Mouse (Mus musculus) hindbrain, embryonic 16.5 days (tissue): ENCODE results near the gene Gm27021. TPM values are rescaled to one million over a fixed set of nuclear protein-coding genes. Genes with fewer than 3 reads are reported as not detected.
A peak's percentile ranks its signal among the peaks of the same experiment; 100 is the strongest.

Experiments used
- ATAC-seq: fragments of 200-750 bp; cut with Nextera tagmentation; 2 replicates; pipeline ENCODE4 v1.8.0; 2017; ENCODE audit warnings: moderate TSS enrichment, moderate library complexity
- H3K27ac ChIP-seq: fragments of 300-500 bp; sonication (generic); 2 replicates; pipeline ENCODE4 v1.5.1; 2014; ENCODE audit warnings: low read depth, mild to moderate bottlenecking, control low read depth, low read length, moderate library complexity
- H3K27me3 ChIP-seq: fragments of 300-500 bp; sonication (generic); replicated peaks from 2 replicates; pipeline ENCODE4 v1.6.1; 2014; ENCODE audit warnings: low read length; ENCODE audit not compliant: control insufficient read depth, insufficient read depth
- H3K36me3 ChIP-seq: fragments of 300-500 bp; sonication (generic); 2 replicates; pipeline ENCODE4 v1.6.1; 2014; ENCODE audit warnings: mild to moderate bottlenecking, low read length, moderate library complexity, mixed read lengths; ENCODE audit not compliant: control insufficient read depth, insufficient read depth
- H3K4me1 ChIP-seq: fragments of 300-500 bp; sonication (generic); 2 replicates; pipeline ENCODE4 v1.6.1; 2014; ENCODE audit warnings: low read depth, low read length; ENCODE audit not compliant: control insufficient read depth, insufficient read depth
- H3K4me2 ChIP-seq: fragments of 300-500 bp; sonication (generic); 2 replicates; pipeline ENCODE4 v1.6.1; 2014; ENCODE audit warnings: mild to moderate bottlenecking, low read length, control low read depth, moderate library complexity
- H3K4me3 ChIP-seq: fragments of 300-500 bp; sonication (generic); 2 replicates; pipeline ENCODE4 v1.5.1; 2014; ENCODE audit warnings: mild to moderate bottlenecking, low read length, control low read depth, moderate library complexity
- H3K9ac ChIP-seq: fragments of 300-500 bp; sonication (generic); 2 replicates; pipeline ENCODE4 v1.6.1; 2014; ENCODE audit warnings: low read depth, mild to moderate bottlenecking, control low read depth, low read length, moderate library complexity
- H3K9me3 ChIP-seq: fragments of 300-500 bp; sonication (generic); 2 replicates; pipeline ENCODE4 v1.6.1; 2014; ENCODE audit warnings: mild to moderate bottlenecking, low read length, moderate library complexity; ENCODE audit not compliant: control insufficient read depth
- WGBS: fragments of 180-500 bp; shearing (Covaris S2); extraction: QIAGEN DNeasy Blood & Tissue Kit; methylation state at CpG from one replicate; pipeline ENCODE4 v1.1.7; 2014; 5-methylcytosine and 5-hydroxymethylcytosine counted together
- polyA plus RNA-seq: library from polyadenylated mRNA; unstranded; fragments of >200 nt; fragmentation: Nextera tagmentation; extraction: Ambion mirVana; gene quantifications from 2 replicates; pipeline ENCODE4 v1.2.1, GENCODE M21; 2015

The Gm27021 gene
- polyA plus RNA-seq, 1 experiment from 2014 or later = 7.9 TPM

DNA sequence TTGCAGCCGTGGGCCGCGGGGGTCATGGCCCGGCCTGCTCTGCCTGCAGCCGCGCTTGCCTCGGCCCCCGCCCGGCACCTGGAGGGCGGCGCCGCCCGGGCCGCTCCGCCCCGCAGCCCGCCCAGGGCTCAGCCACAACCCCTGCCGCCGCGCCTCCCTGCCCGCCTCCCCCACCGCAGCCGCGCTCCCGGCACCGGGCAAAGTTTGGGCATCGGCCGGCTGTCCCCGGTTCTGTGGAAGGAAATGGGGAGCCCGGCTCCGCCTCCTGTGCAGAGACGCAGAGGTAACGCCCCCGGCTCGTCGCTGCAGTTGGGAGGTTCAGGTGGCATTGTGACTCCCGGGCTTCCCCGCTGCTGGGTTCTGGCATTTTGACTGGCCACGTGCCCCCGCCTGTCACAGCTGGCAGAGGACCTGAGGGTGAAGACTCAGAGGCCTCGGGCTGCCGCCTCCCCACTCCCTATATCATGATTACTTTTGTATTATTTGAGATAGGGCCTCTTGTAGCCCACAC lies 33.5 kb downstream of the Gm27021 start:
- peak overlapping the region; percentile 71 for H3K4me3 ChIP-seq
- H3K9ac ChIP-seq = peak overlapping the region; percentile 83
- peak overlapping the region; percentile 98 for H3K4me2 ChIP-seq
- 1% methylated on average over 20 of the region's 42 CpGs for WGBS
- peak; percentile 50 for ATAC-seq
- peaks cover 10% of the 10 kb centered on the region for H3K4me1 ChIP-seq
- peaks cover 6% of the 10 kb centered on the region for H3K27me3 ChIP-seq
- no peaks in the 10 kb centered on the region for H3K9me3 ChIP-seq
- no peaks in the 10 kb centered on the region for H3K36me3 ChIP-seq
- H3K27ac ChIP-seq = peak overlapping the region; percentile 12; the same call in 1 of the 2 replicates

DNA sequence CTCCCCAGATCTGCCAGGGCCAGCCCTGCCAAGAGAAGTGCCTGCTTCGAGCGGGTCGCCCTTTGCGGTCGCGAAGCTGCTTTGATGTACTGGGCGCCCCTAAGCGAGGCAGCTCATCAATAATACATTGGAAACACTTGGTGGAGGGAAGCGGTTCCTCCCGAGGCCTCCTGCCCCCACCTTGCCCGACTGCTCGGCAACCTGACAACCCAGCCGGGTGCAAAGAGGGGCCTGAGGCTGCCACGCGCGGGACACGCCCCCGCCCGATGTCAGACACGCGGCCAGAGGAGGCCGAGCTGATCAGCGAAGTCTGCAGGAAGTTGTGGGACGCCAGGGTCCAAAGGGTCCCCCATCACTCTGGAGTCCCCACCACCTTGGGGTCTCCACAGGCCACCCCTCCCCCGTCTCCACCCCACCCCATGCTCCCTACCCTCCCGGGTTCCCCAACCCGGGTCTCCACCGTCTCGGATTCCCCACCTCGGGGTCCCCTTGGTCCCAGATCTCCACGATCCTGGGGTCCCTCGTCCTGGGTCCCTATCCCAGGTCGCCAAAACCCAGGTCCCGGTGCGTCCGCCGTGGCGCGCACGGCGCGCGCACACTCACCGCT lies 34.1 kb downstream of the Gm27021 start:
- peak overlapping the region; percentile 71 for H3K4me3 ChIP-seq
- peaks cover 6% of the 10 kb centered on the region for H3K27me3 ChIP-seq
- WGBS = 1% methylated on average over 44 of the region's 44 CpGs
- no peaks in the 10 kb centered on the region for H3K9me3 ChIP-seq
- H3K36me3 ChIP-seq = no peaks in the 10 kb centered on the region
- H3K4me2 ChIP-seq = peak overlapping the region; percentile 98
- H3K9ac ChIP-seq = peak overlapping the region; percentile 83
- ATAC-seq = peak; percentile 28
- H3K27ac ChIP-seq = peak overlapping the region; percentile 12; the same call in 1 of the 2 replicates
- H3K4me1 ChIP-seq = peaks cover 10% of the 10 kb centered on the region

DNA sequence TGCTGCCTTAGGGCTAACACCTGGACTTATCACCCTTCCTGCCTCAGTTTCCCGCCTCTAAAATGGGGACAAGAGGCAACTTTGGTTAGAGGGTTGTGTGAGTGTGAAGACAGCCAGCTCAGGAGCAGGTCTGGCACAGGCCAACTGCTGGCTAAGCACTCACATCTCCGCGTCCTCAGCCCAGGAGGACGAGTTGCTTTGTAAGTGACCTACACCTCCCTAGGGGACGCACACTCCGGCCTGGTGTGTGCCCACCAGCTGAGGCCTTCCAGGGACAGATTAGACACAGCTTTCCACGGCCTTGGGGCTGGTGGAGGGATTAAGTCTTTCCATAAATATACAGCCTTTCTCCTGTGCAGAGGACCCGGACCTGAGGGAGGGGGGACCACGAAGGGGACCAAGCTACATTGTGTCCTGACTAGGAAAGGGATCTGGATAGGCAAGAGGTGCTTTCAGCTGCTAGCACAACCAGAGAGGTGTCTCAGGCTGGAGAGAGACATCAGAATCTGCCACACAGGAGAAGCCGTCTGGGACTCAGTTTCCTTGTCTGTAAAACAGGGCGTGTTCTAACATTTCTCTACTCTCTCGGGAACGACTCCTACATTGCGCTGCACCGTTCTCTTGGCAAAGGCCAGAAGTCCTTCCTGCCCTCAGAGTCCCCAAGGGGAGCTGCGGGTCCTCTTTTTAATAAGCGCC lies 34.8 kb downstream of the Gm27021 start:
- H3K4me1 ChIP-seq = peaks cover 10% of the 10 kb centered on the region
- H3K4me2 ChIP-seq = peak overlapping the region; percentile 98
- 24% methylated on average over 17 of the region's 17 CpGs for WGBS
- no peak for ATAC-seq
- H3K4me3 ChIP-seq = peak overlapping the region; percentile 71
- no peak overlapping the region for H3K27ac ChIP-seq
- H3K9ac ChIP-seq = peak overlapping the region; percentile 83
- no peaks in the 10 kb centered on the region for H3K9me3 ChIP-seq
- H3K27me3 ChIP-seq = peaks cover 6% of the 10 kb centered on the region
- no peaks in the 10 kb centered on the region for H3K36me3 ChIP-seq

DNA sequence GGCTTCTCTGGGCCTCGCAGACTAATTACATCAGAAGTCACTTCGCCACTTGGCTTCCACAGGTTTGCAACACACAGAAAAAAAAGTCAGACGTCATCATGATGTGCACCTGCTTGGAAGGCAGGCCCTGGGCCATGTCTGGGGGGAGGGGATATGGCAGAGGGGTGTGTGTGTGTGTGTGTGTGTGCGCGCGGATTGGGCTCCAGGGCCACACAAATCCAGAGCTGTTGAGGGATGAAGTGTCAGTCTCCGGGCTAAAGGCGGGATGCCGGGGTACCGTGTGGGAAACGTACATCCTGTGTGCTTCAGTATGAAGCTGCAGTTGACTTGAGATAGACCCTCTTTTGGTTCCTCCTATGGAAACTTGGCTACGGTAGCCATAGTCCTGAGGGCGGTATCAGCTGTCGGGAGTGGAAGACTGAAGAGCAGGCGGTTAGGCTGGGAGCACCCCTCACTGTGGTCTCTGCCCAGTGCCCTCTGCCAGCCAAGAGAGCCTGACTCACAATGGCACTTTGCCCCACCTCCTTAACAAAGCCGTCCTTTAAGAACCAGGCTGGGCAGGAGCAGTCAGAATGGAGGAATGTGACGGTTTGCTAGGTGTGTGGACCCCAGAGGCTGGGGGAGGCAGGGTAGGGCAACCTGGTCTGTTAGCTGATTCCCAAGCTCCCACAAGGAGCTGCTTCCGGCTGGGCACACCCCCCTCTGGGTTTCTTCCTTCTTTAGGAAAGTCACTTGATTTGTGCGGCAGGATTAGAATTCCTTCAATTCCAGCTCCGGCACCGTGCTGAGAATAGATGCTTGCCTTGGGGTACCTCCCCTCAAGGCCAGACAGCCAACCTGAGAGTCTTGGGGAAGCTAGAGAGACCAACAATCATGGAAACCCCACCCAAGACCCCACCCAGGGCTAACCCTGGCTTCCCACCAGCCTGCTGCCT lies 36.2 kb downstream of the Gm27021 start:
- no peak overlapping the region for H3K4me3 ChIP-seq
- 79% methylated on average over 21 of the region's 21 CpGs for WGBS

DNA sequence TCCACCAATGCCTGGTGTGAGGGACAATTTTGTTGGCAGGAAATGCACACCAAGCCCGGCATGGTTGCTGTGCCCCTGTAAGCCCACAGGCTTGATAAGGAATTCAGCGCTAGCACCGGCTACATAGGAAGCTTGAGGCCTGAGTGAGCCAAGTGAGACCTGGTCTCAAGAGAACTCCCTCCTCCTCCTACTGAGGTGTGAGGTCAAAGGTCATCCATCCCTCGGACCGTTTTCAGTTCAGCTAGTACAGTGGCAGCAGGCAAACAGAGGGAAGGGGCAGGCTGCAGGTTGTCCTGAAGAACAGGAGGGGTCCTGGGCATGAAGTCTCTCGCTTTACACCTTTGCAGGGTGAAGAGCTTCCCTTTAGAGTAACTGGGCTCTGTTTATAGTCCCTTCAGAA lies 37.0 kb downstream of the Gm27021 start:
- H3K36me3 ChIP-seq = no peaks in the 10 kb centered on the region
- no peak overlapping the region for H3K4me2 ChIP-seq
- no peak overlapping the region for H3K27ac ChIP-seq
- ATAC-seq = no peak
- no peak overlapping the region for H3K9ac ChIP-seq
- no peak overlapping the region for H3K4me3 ChIP-seq
- H3K27me3 ChIP-seq = peaks cover 2% of the 10 kb centered on the region
- H3K9me3 ChIP-seq = no peaks in the 10 kb centered on the region
- H3K4me1 ChIP-seq = peaks cover 10% of the 10 kb centered on the region
- 61% methylated on average over 6 of the region's 6 CpGs for WGBS

More for the DNA sequence above, 36.2 kb downstream of the Gm27021 start:
- Histone ChIP-seq H3K9ac (no peak overlapping the region), H3K4me1 (peaks cover 10% of the 10 kb centered on the region), H3K9me3 (no peaks in the 10 kb centered on the region), H3K27ac (no peak overlapping the region), H3K27me3 (peaks cover 6% of the 10 kb centered on the region), H3K4me2 (no peak overlapping the region), H3K36me3 (no peaks in the 10 kb centered on the region)
- ATAC-seq = no peak

DNA sequence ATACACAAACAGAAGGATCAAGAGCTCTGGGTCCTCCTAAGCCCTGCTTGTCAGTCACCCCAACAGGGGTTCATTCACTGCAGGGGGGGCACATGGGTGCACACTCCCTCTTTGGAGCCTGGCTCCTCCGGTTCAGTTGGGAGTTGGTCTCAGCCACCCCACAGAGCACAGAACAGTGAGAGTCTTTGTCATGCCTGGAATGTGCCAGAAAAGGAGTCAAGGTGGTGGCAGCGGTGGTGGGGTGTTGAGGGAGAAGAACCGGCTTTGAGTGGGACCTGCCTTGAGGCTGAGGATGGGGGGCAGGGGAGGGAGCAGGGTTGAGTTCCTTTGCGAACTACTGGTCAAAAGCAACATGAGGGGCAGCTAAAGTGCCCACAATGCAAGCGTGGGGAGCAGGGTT lies 37.8 kb downstream of the Gm27021 start:
- H3K9ac ChIP-seq = no peak overlapping the region
- no peaks in the 10 kb centered on the region for H3K36me3 ChIP-seq
- no peak overlapping the region for H3K4me2 ChIP-seq
- H3K27me3 ChIP-seq = no peaks in the 10 kb centered on the region; the same call in none of the 2 replicates
- WGBS = 41% methylated on average over 5 of the region's 5 CpGs
- ATAC-seq = no peak
- no peak overlapping the region for H3K27ac ChIP-seq
- no peaks in the 10 kb centered on the region for H3K9me3 ChIP-seq
- H3K4me1 ChIP-seq = peaks cover 10% of the 10 kb centered on the region
- H3K4me3 ChIP-seq = no peak overlapping the region

DNA sequence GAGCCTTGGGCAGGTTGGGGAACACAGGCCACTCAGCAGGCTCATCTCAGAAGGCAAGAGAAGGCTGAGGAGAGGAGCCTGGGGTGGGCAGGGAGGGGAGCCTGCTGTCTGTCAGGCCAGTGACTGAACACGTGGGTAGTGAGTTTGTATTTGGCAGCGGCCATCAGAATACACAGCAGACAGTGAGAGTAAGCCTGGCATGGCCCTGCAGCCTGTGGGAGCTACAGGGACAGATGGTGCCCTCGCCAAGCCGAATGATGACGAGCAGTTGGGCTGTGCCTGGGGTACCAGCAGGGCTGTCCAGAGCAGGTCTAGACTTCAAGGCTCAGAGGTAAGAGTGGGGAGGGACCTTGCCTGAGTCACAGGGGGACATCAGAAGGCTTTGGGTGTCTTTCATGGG lies 40.6 kb downstream of the Gm27021 start:
- Histone ChIP-seq H3K9ac (no peak overlapping the region), H3K36me3 (no peaks in the 10 kb centered on the region), H3K9me3 (no peaks in the 10 kb centered on the region), H3K27me3 (no peaks in the 10 kb centered on the region; the same call in 1 of the 2 replicates), H3K4me1 (no peaks in the 10 kb centered on the region; the same call in 1 of the 2 replicates), H3K4me3 (no peak overlapping the region), H3K27ac (no peak overlapping the region), H3K4me2 (no peak overlapping the region)
- 68% methylated on average over 5 of the region's 5 CpGs for WGBS
- ATAC-seq = peak; percentile 61

DNA sequence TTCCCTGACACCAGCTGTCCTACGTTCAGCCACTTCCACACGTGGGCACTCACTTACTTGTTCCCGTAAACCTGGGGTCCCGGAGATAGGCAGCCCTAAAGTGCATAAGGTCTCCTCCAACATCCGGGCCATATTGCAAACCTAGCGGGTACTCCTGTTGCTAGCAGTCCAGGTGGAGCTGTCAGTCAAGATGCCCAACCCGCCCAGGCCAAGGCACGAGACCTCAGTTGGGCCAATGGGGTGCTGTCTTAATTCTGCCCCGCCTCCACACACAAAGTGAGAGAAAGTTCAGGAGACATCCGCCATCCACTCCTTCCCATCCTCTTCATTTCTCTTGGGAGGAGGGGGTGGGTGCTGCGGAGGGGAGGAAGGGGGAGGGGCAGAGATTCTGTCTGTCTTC lies 41.4 kb downstream of the Gm27021 start:
- no peak overlapping the region for H3K4me3 ChIP-seq
- no peak overlapping the region for H3K27ac ChIP-seq
- no peak overlapping the region for H3K4me2 ChIP-seq
- ATAC-seq = no peak
- 68% methylated on average over 11 of the region's 11 CpGs for WGBS
- no peaks in the 10 kb centered on the region for H3K4me1 ChIP-seq
- H3K9ac ChIP-seq = no peak overlapping the region
- H3K9me3 ChIP-seq = no peaks in the 10 kb centered on the region
- H3K27me3 ChIP-seq = no peaks in the 10 kb centered on the region; the same call in 1 of the 2 replicates
- no peaks in the 10 kb centered on the region for H3K36me3 ChIP-seq
